Mouse (Mus musculus) myocyte (in vitro differentiated cells): ENCODE results near the gene Ndufs7. TPM values are rescaled to one million over a fixed set of nuclear protein-coding genes. Genes with fewer than 3 reads are reported as not detected.
A peak's percentile ranks its signal among the peaks of the same experiment; 100 is the strongest.

Experiments
- H3K27me3 ChIP-seq: one replicate; pipeline ENCODE4 v1.6.1; 2011; ENCODE audit not compliant: control insufficient read depth, insufficient read depth, insufficient read length
- H3K36me3 ChIP-seq: one replicate; pipeline ENCODE4 v1.6.1; 2011; ENCODE audit not compliant: control insufficient read depth, insufficient read depth
- H3K4me2 ChIP-seq: one replicate; pipeline ENCODE4 v1.6.1; 2011; ENCODE audit warnings: low read depth, control low read depth
- H3K4me3 ChIP-seq: one replicate; pipeline ENCODE4 v1.5.1; 2011; ENCODE audit warnings: mild to moderate bottlenecking, control low read depth, moderate library complexity
- H3K79me2 ChIP-seq: one replicate; pipeline ENCODE4 v1.6.1; 2011; ENCODE audit not compliant: control insufficient read depth, insufficient read depth
- H3ac ChIP-seq: one replicate; pipeline ENCODE4 v1.6.1; 2011; ENCODE audit not compliant: control insufficient read depth, insufficient read length
- CEBPB ChIP-seq: IDR thresholded peaks from 2 replicates; pipeline ENCODE4 v1.6.1; 2011; ENCODE audit warnings: mild to moderate bottlenecking, moderate library complexity; ENCODE audit not compliant: poor library complexity, insufficient read depth, severe bottlenecking
- E2F4 ChIP-seq: IDR thresholded peaks from one replicate; pipeline ENCODE4 v1.6.1; 2011; ENCODE audit warnings: mild to moderate bottlenecking, control low read depth, moderate library complexity; ENCODE audit not compliant: insufficient read depth
- MAX ChIP-seq: IDR thresholded peaks from one replicate; pipeline ENCODE4 v1.6.1; 2011; ENCODE audit warnings: low read depth, mild to moderate bottlenecking, control low read depth
- MYOD1 ChIP-seq, 3 experiments: IDR thresholded peaks; one replicate each; pipeline ENCODE4 v1.6.1; 2011; ENCODE audit warnings: control low read depth in 2 of 3, low read depth in 2 of 3, mild to moderate bottlenecking in 2 of 3, moderate library complexity in 1 of 3; ENCODE audit not compliant: insufficient read length in 2 of 3, control insufficient read depth in 1 of 3
- MYOG ChIP-seq, 3 experiments: IDR thresholded peaks; one replicate each; pipeline ENCODE4 v1.6.1; 2011; ENCODE audit warnings: control low read depth in 2 of 3, low read depth in 2 of 3, mild to moderate bottlenecking in 2 of 3; ENCODE audit not compliant: insufficient read length in 2 of 3, control insufficient read depth in 1 of 3, insufficient read depth in 1 of 3
- POLR2A ChIP-seq: IDR thresholded peaks from one replicate; pipeline ENCODE4 v1.6.1; 2011; ENCODE audit warnings: low read depth, mild to moderate bottlenecking, control low read depth, moderate library complexity; ENCODE audit not compliant: insufficient read length
- POLR2AphosphoS2 ChIP-seq: IDR thresholded peaks from one replicate; pipeline ENCODE4 v1.6.1; 2011; ENCODE audit warnings: low read depth, control low read depth; ENCODE audit not compliant: insufficient read length
- REST ChIP-seq: IDR thresholded peaks from one replicate; pipeline ENCODE4 v1.6.1; 2011; ENCODE audit warnings: mild to moderate bottlenecking, control low read depth, moderate library complexity; ENCODE audit not compliant: insufficient read depth, insufficient read length
- SRF ChIP-seq: IDR thresholded peaks from one replicate; pipeline ENCODE4 v1.6.1; 2011; ENCODE audit warnings: low read depth; ENCODE audit not compliant: control insufficient read depth, insufficient read length
- TCF12 ChIP-seq: IDR thresholded peaks from one replicate; pipeline ENCODE4 v1.6.1; 2011; ENCODE audit warnings: mild to moderate bottlenecking, control low read depth; ENCODE audit not compliant: poor library complexity, insufficient read depth, severe bottlenecking
- TCF3 ChIP-seq: IDR thresholded peaks from one replicate; pipeline ENCODE4 v1.6.1; 2011; ENCODE audit warnings: low read depth, control low read depth; ENCODE audit not compliant: insufficient read length
- USF1 ChIP-seq: IDR thresholded peaks from one replicate; pipeline ENCODE4 v1.6.1; 2011; ENCODE audit warnings: low read depth, mild to moderate bottlenecking, control low read depth, moderate library complexity
- polyA plus RNA-seq: library from polyadenylated mRNA; unstranded; fragments of >200 nt; fragmentation: generic; extraction: Trizol; gene quantifications from one replicate; pipeline ENCODE4 v1.2.1, GENCODE M21; 2012; ENCODE audit warnings: missing spikeins

Gene Ndufs7
- polyA plus RNA-seq, 1 experiment: 407 TPM

DNA sequence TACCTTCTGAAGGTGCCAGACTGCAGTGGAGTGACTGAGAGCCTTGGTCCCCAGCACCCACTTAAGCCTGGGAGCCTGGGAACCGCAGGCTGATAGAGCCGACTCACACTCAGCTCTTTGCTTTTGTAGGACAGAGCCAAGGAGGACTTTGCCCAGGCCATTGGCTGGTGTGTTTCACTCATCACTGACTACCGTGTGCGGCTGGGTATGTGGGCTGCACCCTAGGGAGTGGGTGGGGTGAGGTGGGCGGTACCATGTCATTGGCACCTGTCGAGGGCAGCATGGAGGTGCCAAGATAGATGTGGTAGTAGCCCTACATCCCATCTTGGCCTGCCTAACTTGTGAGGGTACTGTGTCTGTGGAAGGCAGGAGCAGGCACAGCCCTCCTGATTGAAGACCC is 9.1 kb upstream of the Ndufs7 start:
- Histone ChIP-seq H3K4me2 (no peak overlapping the region), H3K79me2 (no peaks in the 10 kb centered on the region), H3K4me3 (no peak overlapping the region), H3K36me3 (peaks cover 7% of the 10 kb centered on the region), H3K27me3 (no peaks in the 10 kb centered on the region), H3ac (no peak overlapping the region)
- TF ChIP-seq MAX (no peak), MYOD1 (IDR thresholded peaks at IDR 0.05; ENCODE audit: control insufficient read depth in 1 of 3, insufficient read length in 2 of 3, low read depth in 2 of 3) (peak in 1 of 3 experiments; percentile 45)

DNA sequence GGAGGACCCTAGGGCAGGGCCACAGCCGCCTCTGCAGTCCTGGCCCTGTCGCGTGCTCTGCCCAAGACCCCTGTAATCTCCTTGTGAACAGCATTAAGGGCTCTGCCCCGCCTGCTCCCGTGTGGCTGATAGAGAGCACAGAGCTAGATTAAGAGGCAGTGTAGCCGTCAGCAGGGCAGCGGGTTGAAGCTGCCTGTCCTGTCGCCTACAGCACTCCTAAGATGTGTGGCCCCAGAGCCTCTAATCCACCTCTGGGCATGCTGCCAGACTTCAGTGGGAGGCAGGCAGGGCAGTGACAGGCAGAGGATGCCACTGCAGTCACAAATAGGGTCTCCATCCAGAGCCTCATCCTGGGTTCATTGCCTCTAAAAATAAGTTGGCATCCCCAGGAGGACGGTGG is 6.8 kb upstream of the Ndufs7 start:
- Histone ChIP-seq H3K4me2 (no peak overlapping the region), H3K27me3 (no peaks in the 10 kb centered on the region), H3K36me3 (peaks cover 7% of the 10 kb centered on the region), H3ac (no peak overlapping the region), H3K79me2 (no peaks in the 10 kb centered on the region), H3K4me3 (no peak overlapping the region)
- TF ChIP-seq TCF12: no peak
- TF ChIP-seq POLR2A: no peak
- no peak for TF ChIP-seq POLR2AphosphoS2
- TF ChIP-seq MAX: no peak
- no peak for TF ChIP-seq SRF
- no peak for TF ChIP-seq E2F4
- TF ChIP-seq CEBPB: no peak
- TF ChIP-seq MYOD1 (IDR thresholded peaks at IDR 0.05; ENCODE audit: control insufficient read depth in 1 of 3, insufficient read length in 2 of 3, low read depth in 2 of 3): no peak
- no peak for TF ChIP-seq USF1
- no peak for TF ChIP-seq MYOG (IDR thresholded peaks at IDR 0.05; ENCODE audit: control insufficient read depth in 1 of 3, insufficient read depth in 1 of 3, insufficient read length in 2 of 3, low read depth in 2 of 3)
- TF ChIP-seq TCF3: no peak
- TF ChIP-seq REST: no peak

DNA sequence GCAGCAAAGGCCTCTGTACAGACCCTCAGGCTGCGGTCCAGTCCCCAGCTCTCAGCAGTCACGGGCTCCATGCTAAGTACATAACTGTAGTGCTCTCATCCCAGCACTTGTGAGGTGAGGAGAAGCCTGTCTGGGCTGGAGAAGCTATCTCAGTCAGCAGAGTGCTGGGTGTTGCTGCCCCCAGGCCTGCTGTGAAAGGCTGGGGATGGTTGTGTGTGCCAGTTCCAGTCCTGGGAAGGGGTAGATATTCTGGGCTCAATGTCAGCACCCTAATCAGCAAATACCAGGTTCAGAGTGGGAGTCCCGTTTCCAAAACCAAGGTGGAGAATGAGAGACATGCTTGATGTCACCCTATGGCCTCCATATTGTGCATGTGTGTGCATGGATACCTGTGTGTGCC is 6.3 kb upstream of the Ndufs7 start:
- peaks cover 7% of the 10 kb centered on the region for H3K36me3 ChIP-seq
- no peak for TF ChIP-seq POLR2AphosphoS2
- no peak for TF ChIP-seq SRF
- no peak for TF ChIP-seq TCF3
- no peak for TF ChIP-seq MYOG (IDR thresholded peaks at IDR 0.05; ENCODE audit: control insufficient read depth in 1 of 3, insufficient read depth in 1 of 3, insufficient read length in 2 of 3, low read depth in 2 of 3)
- no peak overlapping the region for H3K4me2 ChIP-seq
- no peaks in the 10 kb centered on the region for H3K79me2 ChIP-seq
- no peak overlapping the region for H3K4me3 ChIP-seq
- H3ac ChIP-seq: no peak overlapping the region
- no peaks in the 10 kb centered on the region for H3K27me3 ChIP-seq

DNA sequence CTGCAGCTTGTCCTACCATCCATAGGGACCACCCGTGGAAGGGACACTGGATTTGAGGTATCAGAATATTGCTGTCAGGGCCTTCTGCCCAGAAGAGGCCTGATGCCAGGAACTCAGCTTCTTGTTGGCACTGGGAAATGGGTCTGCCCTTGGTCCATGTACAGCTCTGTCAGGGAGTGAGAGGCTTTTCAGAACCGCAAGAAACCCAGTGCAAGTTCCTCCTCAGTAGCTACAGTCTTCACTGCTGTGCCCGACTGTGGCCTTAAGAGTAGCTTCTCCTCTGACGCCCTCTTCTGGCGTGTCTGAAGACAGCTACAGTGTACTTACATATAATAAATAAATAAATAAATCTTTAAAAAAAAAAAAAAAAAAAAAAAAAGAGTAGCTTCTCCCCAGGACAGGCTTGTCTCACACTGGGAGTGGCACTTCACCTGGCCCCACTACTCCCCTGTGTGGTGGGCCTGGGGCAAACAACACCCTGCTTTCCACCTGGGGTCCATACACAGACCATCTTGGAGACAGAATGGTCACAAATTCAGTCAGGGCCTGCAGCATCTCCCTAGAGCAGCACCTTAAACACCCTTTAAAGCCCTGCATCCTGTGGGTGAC is 4.0 kb upstream of the Ndufs7 start:
- TF ChIP-seq MYOD1 (IDR thresholded peaks at IDR 0.05; ENCODE audit: control insufficient read depth in 1 of 3, insufficient read length in 2 of 3, low read depth in 2 of 3) (no peak), REST (no peak), TCF12 (no peak), MAX (no peak), CEBPB (no peak), TCF3 (no peak), E2F4 (no peak), POLR2A (no peak), POLR2AphosphoS2 (no peak), MYOG (IDR thresholded peaks at IDR 0.05; ENCODE audit: control insufficient read depth in 1 of 3, insufficient read depth in 1 of 3, insufficient read length in 2 of 3, low read depth in 2 of 3) (no peak)
- Histone ChIP-seq H3K36me3 (no peaks in the 10 kb centered on the region), H3K4me2 (no peak overlapping the region), H3K79me2 (peaks cover 6% of the 10 kb centered on the region), H3K27me3 (no peaks in the 10 kb centered on the region), H3K4me3 (no peak overlapping the region), H3ac (no peak overlapping the region)

DNA sequence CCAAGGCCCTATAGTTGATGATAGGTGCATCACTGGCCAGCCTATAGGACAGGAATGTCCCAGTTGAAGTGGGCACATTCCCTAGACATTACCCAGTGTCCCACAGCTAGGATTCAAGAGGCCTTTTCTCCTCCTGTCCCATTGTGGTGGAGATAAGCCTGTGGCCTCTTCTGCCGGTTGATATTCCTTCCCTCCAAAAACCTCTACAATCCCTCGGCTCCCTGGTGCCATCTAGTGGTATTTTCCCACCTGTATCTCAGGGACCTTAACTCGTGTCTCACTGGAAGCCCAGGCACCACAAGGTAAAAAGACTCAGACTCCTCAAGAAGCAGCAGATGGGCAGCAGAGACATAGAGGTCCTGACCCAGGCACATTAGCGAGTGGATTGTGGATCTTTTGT is 3.3 kb upstream of the Ndufs7 start:
- no peak overlapping the region for H3K4me3 ChIP-seq

More for the DNA sequence above, 3.3 kb upstream of the Ndufs7 start:
- H3K79me2 ChIP-seq: peaks cover 13% of the 10 kb centered on the region
- TF ChIP-seq TCF3: no peak
- TF ChIP-seq CEBPB: no peak
- TF ChIP-seq SRF: peak; percentile 34
- H3ac ChIP-seq: no peak overlapping the region
- H3K36me3 ChIP-seq: no peaks in the 10 kb centered on the region
- H3K4me2 ChIP-seq: no peak overlapping the region
- no peaks in the 10 kb centered on the region for H3K27me3 ChIP-seq
